Mouse (Mus musculus) CD4-positive, CD25-positive, alpha-beta regulatory T cell, adult 4 months (primary cell): ENCODE data around the gene Cd300c. TPM values are rescaled to one million over a fixed set of nuclear protein-coding genes. Genes with fewer than 3 reads are reported as not detected.

ENCODE experiments used
- polyA plus RNA-seq, 2 experiments: library from polyadenylated mRNA; unstranded; fragments of 100-300 nt; shearing (Covaris generic); gene quantifications; one replicate each; pipeline ENCODE4 v1.2.1; 2017

The Cd300c gene
- polyA plus RNA-seq, 2 experiments from 2014 or later, result not detected

Other genes starting within 250 kb of the Cd300c start
- gene Dnaic2, start 241.7 kb downstream of the Cd300c start, polyA plus RNA-seq, result not detected
- gene Kif19a, start 203.8 kb downstream of the Cd300c start, polyA plus RNA-seq, result not detected
- gene Btbd17, start 173.2 kb downstream of the Cd300c start, polyA plus RNA-seq, result not detected
- not detected for gene Gpr142, start 170.2 kb downstream of the Cd300c start, polyA plus RNA-seq
- gene Gprc5c, start 118.0 kb downstream of the Cd300c start, polyA plus RNA-seq, result not detected
- under 1 TPM; 0.11 to 0.37 TPM for gene Cd300a, start 79.1 kb downstream of the Cd300c start, polyA plus RNA-seq
- under 1 TPM in 1 of 2 experiments, not detected in 1; 0.34 TPM for gene Cd300lb, start 34.8 kb downstream of the Cd300c start, polyA plus RNA-seq
- gene Cd300ld, start 20.8 kb upstream of the Cd300c start, polyA plus RNA-seq, result not detected
- under 1 TPM in 1 of 2 experiments, not detected in 1; 0.54 TPM for gene Cd300c2, start 32.7 kb upstream of the Cd300c start, polyA plus RNA-seq
- gene Cd300ld2, start 47.0 kb upstream of the Cd300c start, polyA plus RNA-seq, result not detected
- gene Cd300ld4, start 57.9 kb upstream of the Cd300c start, polyA plus RNA-seq, result not detected
- not detected for gene Cd300ld5, start 68.6 kb upstream of the Cd300c start, polyA plus RNA-seq
- not detected for gene Cd300ld3, start 79.3 kb upstream of the Cd300c start, polyA plus RNA-seq
- under 1 TPM in 1 of 2 experiments, not detected in 1; 0.29 TPM for gene Cd300e, start 93.0 kb upstream of the Cd300c start, polyA plus RNA-seq
- gene Rab37, start 122.3 kb upstream of the Cd300c start, polyA plus RNA-seq, result 100 to 1,000 TPM; 156 to 274 TPM
- 1 to 10 TPM in 1 of 2 experiments, under 1 TPM in 1; 0.51 to 1.0 TPM for gene Cd300lf, start 164.8 kb upstream of the Cd300c start, polyA plus RNA-seq
- gene Slc9a3r1, start 194.2 kb upstream of the Cd300c start, polyA plus RNA-seq, result 100 to 1,000 TPM; 162 to 222 TPM
- 10 to 100 TPM in 1 of 2 experiments, 1 to 10 TPM in 1; 8.1 to 14.2 TPM for gene Tmem104, start 218.3 kb upstream of the Cd300c start, polyA plus RNA-seq
- 10 to 100 TPM; 12.1 to 18.1 TPM for gene Nat9, start 218.7 kb upstream of the Cd300c start, polyA plus RNA-seq